Mouse (Mus musculus) kidney, postnatal 14 days (tissue): Measurements from ENCODE around the gene Mrtfa.
A peak's percentile ranks its signal among the peaks of the same experiment; 100 is the strongest.

ENCODE experiments used
- DNase-seq: peaks from one replicate; pipeline ENCODE4 v3.0.0; 2022; ENCODE audit warnings: mixed read lengths

Gene Mrtfa

GRCm38 (mm10) chr15:81195447-81195846 lies 4.9 kb upstream of the Mrtfa start:
- no peak for DNase-seq

DNA sequence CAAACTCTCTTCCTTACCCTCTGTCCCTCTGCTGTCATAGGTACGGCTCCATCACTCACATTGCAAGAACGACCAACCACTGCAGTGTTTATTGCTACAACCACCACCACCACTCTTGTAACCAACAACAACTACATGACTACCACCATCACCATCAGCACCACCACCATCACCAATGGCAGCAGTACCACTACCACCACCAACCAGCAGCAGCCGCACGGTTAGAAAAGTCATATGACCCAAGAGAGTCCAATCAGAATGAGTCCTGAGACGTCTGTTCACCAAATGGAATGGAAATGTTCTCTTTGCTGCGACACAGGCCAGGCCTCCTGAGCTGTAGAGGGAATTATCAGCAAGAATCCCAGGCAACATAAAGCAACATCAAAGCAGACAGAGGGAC lies 4.2 kb upstream of the Mrtfa start:
- DNase-seq, result no peak

DNA sequence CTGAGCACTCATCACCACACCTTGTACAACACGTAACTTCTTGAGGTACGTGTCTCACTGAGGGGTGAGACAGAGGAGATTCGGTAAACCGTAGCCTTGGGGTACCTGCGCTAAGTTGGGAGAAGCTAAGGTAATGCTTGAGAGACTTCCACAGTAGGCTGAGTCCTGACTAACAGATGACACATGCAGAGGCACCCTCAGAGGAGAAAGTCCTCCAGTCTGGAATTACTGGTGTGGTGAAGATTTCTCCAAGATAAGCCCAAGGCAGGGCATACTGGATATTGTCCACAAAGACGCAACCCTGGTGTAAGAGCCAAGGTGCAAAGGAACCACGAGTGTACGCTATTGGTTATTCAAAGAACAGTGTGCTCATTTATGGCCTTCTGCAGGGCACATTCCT lies 2.3 kb upstream of the Mrtfa start:
- DNase-seq, result no peak

DNA sequence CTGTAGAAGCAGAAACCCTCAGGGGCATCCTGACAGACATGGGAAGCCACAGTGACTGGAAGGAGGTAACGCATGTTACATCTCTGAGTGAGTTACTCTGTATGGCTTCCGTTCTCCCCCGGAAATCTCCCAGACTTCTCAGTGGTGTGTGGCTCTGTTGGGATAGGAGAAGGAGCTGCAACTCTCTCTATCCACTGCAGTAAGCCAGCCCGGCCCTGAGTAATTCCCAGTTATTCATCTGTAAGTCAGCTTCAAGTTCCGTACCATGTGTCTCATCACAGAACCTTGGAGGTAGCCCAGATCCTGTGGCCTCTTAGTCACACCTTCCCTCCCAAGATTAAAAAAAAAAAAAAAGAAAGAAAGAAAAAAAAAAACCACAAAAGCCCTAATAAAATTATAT lies 1.8 kb upstream of the Mrtfa start:
- DNase-seq, result no peak

DNA sequence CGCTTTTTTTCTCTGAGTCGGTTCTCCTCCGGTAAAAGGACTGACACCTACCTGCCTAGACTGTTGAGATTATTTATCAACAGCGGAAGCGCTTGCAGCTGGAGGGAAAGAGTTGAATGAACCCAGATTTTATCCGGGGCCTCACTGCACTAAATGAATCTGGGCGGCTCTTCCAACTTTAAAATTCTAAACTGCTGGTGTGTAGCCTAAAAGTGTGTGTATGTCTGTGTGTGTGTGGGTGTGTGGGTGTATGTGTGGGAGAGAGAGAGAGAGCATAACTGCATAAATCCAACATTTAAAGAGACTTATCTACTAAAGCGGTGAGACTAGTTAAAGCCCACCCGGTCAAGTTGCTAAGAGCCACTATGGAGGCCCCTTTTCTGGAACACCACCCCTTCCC lies 746 bp upstream of the Mrtfa start:
- no peak for DNase-seq

DNA sequence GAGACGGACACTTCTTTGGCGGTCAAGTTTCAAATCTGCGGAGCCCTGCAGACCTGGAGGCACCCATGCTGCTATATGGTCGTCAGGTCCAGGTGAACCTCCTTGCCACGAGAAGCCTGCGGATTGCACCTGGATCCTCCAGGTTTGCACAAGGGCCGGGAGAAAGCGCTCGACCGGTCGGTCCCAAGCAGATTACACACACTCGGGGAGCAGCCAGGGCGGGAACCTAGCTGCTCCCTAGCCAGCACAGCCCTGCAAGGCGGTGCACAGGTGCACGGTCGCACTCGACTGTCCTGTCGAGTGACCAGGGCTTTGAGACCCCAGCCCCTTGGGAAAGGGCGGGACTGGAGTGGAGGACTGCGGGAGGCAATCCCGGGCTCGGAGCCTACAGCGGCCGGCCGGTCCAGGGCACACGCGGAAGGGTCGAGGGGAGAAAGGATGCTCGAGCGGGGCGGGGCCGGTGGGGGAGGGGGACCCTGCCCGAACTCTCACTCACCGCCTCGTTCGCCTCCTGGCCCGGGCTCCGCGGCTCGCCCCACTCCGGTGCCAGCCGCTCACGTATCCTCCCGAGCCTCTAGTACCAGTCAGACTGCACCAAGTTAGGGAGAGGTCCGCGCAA lies 437 bp downstream of the Mrtfa start:
- peak; percentile 43 for DNase-seq

- no peak for DNase-seq
These were observed 1.5 kb downstream of the Mrtfa start for GRCm38 (mm10) chr15:81189061-81189460.

- no peak for DNase-seq
These were observed 5.6 kb downstream of the Mrtfa start for GRCm38 (mm10) chr15:81184913-81185312.

GRCm38 (mm10) chr15:81181233-81181632 lies 9.3 kb downstream of the Mrtfa start:
- no peak for DNase-seq

- DNase-seq, result no peak
These were observed 11.0 kb downstream of the Mrtfa start for GRCm38 (mm10) chr15:81179523-81179922.

GRCm38 (mm10) chr15:81178703-81179102 lies 11.9 kb downstream of the Mrtfa start:
- DNase-seq, result no peak

DNA sequence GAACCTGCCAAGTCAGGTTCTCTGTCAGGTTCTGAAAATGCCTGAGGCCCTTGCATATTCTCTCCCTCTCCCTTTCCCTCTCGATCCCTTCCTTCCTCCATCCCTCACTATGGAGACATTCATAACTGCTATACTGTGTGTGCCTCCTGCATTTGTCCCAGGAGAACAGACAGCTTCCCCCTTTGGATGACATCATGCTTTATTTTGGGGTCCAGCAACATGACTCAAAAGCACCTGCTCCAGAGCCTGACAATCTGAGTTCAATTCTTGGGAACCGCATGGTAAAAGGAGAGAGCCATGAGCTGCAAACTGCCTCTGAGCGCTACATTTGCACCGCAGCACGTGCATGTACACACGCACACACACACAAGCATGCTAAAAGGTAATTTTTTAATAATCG lies 12.7 kb downstream of the Mrtfa start:
- no peak for DNase-seq

DNA sequence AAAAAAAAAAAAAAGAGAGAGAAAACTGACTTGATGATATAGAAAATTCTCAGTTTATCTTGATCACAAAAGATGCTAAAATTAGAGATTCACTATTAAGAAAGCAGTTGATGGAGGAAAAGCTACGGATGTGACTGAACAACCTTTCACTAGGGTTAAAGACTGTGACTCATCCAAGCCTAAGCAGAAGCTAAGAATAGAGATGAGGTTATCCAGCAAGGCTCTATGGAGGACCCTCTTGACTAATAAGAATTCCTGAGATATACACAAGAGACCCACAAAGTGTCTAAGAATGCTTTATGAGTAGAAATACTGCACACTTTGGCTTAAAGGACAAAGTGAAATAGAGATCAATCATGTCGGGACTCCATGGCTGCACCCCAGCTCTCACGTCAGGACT lies 14.9 kb downstream of the Mrtfa start:
- DNase-seq, result no peak

- DNase-seq, result no peak
These were observed 18.3 kb downstream of the Mrtfa start for GRCm38 (mm10) chr15:81172259-81172658.

- no peak for DNase-seq
These were observed 21.8 kb downstream of the Mrtfa start for GRCm38 (mm10) chr15:81168735-81169134.

DNA sequence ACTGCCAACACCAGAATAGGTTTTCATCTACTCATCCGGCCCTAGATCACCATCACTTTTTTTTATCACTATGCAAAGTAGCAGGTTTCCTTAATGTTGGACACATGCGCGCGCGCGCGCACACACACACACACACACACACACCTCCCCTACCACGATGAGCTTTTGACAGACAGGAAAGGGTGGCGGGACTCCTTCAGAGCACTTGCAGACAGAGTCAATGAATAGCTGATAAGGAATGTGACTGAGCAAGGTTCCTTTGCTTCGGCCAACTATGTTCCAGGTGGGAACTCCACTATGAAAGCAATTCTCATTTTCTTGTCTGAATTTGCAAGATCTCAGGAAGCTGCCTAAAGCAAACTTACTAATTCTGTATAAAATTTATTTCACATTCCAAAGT lies 22.7 kb downstream of the Mrtfa start:
- DNase-seq, result peak; percentile 32

DNA sequence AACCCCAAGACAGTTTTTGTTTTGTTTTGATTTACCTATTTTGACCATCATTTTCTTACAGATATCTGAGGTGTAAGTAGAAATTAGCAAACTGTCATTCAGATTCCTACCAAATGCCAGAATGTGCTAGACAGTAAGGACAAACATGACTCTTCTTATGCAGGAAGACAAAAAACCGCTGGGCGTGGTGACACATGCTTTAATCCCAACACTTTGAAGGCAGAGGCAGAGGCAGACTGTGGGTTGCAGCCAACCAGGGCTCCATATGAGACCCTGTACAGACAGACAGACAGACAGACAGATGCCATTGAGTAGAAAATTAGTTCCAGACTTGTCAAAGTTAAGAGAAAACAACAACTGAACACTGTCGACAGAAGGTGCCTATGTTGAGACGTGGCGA lies 24.3 kb downstream of the Mrtfa start:
- DNase-seq, result no peak

DNA sequence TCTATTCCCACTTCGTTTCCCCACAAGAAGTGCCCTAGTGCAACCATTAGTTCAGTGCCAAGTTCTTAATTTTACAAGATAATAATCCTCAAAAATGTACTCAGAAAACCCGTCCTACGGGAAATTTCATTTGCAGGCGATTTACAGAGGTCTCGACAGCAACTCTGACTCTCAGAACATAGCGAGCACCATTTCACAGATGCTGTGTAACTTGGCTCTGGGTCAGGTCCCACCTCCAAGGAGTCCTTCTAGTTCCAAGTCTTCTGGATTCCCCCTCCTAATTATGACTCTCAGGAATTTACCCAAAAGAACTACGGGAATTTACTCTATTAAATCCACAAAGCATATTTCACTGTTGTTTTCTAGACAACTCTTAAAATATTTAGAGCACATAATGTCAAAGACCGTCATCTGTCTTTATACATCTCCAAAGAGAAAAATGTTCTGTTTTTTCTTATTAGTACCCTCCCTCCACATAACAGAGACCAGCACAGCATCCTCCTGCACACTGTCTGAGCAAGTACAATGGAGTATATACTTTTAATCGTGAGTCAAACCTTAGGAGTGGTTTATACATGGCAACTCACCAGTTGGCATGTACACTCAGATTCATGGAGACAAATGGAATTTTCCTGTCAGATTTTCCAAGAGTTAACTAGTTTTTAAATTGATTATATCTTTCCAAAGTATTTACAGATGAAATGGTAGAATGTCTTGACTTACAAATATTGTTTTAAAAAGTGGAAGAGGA lies 25.8 kb downstream of the Mrtfa start:
- no peak for DNase-seq

DNA sequence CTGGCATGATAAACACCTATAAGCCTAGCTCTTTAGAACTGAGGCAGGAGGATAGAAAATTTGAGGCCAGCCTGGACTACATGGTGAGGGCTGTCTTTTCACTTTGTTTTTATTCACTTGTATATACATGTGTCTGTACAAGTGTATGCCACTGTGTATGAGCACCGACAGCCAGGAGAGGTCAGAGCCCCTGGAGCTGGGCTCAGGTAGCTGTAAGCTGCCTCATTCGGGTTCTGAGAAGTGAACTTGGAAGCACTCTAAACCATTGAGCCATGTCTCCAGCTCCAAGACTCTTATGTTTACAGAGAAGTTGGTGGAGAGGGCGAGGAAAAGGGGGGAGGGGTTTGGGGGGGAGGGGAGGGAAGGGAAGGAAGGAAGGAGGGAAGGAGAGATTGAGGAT lies 29.0 kb downstream of the Mrtfa start:
- no peak for DNase-seq

- DNase-seq, result no peak
These were observed 29.9 kb downstream of the Mrtfa start for GRCm38 (mm10) chr15:81160677-81161076.

DNA sequence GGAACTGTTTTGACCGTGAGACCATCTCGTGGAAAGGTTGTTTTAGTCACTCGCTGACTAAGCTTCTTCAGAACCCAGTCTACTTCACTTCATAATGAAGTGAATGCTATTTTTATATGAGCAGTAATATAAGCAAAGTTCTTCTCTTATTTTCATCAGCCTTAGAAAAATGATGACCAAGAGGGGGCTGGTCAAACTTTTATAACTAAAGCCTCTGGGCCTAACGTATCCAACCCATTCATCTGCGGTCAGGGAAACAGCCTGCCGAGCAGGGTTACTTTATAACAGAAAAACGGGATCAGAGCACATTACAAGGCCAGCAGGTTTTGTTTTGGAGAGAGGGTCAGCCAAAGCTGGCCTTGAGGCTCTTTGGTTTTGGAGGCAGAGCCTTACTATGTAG lies 31.3 kb downstream of the Mrtfa start:
- no peak for DNase-seq

GRCm38 (mm10) chr15:81158517-81159120 lies 31.9 kb downstream of the Mrtfa start:
- peak; percentile 60 for DNase-seq

- DNase-seq, result no peak
These were observed 34.1 kb downstream of the Mrtfa start for GRCm38 (mm10) chr15:81156453-81156852.

GRCm38 (mm10) chr15:81155845-81156244 lies 34.7 kb downstream of the Mrtfa start:
- DNase-seq, result no peak
